Mouse (Mus musculus): Measurements from ENCODE around the gene Vmn2r79.

GRCm38 (mm10) chr7:86994700-86995099, 1.2 kb upstream of the Vmn2r79 start:
- TF ChIP-seq CTCF (IDR thresholded peaks at IDR 0.05; ENCODE audit: control insufficient read depth, insufficient read depth, insufficient read length) (no peak), USF1 (IDR thresholded peaks at IDR 0.05; ENCODE audit: low read depth) (no peak), MYOG (IDR thresholded peaks at IDR 0.05; ENCODE audit: control insufficient read depth, extremely low read depth, insufficient read length) (no peak), MYOD1 (IDR thresholded peaks at IDR 0.05; ENCODE audit: control insufficient read depth, insufficient read length, low read depth) (peak; percentile 85)

Measured in C2C12 (cell line).